Mouse (Mus musculus): ENCODE data around the gene Ablim1. TPM values are rescaled to one million over a fixed set of nuclear protein-coding genes. Genes with fewer than 3 reads are reported as not detected.
A peak's percentile ranks its signal among the peaks of the same experiment; 100 is the strongest.

The Ablim1 gene
- polyA plus RNA-seq, 1 experiment from 2014 or later: 35.8 TPM

DNA sequence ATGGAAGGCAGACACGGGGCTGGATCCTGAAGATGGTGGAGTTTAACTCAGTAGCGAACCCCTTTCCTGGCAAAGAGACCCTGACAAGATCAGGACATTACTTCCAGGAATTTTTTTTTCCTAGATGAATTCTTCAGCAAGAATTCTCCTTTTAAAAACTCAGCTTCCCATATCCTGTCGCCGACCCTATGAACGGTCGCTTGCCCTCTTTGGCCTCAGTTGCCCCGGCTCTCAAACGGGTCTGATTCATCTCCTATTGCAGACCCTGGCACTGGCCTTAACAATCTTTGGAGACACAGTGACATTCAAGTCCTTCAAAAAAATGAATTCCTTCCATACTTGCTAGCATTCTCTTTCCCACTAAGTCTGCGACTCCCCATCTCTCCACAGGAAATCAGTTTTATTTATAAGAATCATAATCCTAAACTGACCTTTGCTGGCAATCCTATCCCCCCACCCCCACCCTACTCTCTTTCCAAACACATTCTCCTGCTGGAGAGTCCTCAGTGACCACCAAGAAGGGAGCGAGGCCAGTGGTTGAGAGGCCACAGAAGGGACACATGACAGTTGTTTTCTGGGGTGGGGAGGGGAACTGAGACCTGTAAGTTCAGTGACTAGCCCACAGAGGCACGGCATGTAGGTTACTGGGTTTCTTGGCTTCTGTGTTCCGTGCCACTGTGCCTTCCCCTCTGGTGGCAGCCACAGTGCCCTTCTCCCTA lies 311.8 kb downstream of the Ablim1 start:
- peak overlapping the region; percentile 78 for H3K27ac ChIP-seq
- no peak for ATAC-seq (replicated peaks; ENCODE audit: low FRiP score)
- H3K9ac ChIP-seq: no peak overlapping the region
- peaks cover 10% of the 10 kb centered on the region for H3K27me3 ChIP-seq
- peak overlapping the region; percentile 42 for H3K4me2 ChIP-seq
- no peaks in the 10 kb centered on the region for H3K36me3 ChIP-seq
- WGBS: 52% methylated on average over 12 of the region's 12 CpGs
- no peak overlapping the region for H3K4me3 ChIP-seq (replicated peaks)
- no peaks in the 10 kb centered on the region for H3K9me3 ChIP-seq (replicated peaks)
- peaks cover 57% of the 10 kb centered on the region for H3K4me1 ChIP-seq

DNA sequence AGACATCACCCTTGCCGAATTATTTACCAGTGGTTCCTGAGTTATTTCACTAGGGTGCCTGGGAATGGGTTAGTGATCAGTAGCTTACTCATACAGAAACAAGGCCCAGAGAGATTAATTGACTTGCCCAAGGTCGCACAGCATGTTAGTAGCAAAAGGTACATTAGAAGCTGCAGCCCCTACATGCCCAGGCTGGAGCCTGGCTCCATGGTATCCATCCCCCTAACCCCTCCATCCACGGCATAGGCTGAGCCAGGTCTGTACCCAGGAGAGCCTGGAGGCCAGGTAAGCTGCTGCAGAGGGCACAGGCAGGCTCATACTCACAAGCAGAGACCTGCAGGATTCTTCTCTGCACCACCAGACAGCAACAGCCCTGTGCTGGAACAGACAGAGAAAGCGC lies 312.8 kb downstream of the Ablim1 start:
- 86% methylated on average over 4 of the region's 4 CpGs for WGBS
- no peak overlapping the region for H3K9ac ChIP-seq

DNA sequence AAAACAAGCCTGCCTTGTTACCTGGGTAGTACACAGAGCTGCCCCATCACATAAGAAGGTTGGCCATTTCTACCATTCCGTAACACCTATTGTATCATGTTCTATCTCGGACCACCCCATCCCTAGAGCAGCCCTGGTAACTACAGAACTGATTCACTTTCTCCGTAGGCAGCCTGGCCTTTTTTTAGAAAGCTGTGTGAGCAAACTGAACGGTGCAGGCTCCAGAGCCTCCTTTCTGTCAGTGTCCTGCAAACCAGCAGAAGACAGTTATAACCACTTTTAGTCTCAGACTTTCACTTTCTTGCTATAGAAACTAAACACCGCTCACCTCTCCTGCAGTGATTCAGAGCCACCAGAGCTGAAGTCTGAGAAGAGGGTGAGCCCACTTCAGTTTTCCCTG lies 314.1 kb downstream of the Ablim1 start:
- H3K4me1 ChIP-seq: peaks cover 63% of the 10 kb centered on the region
- no peak for ATAC-seq (replicated peaks; ENCODE audit: low FRiP score)
- H3K4me2 ChIP-seq: no peak overlapping the region
- 88% methylated on average over 5 of the region's 5 CpGs for WGBS
- H3K27me3 ChIP-seq: no peaks in the 10 kb centered on the region
- no peaks in the 10 kb centered on the region for H3K36me3 ChIP-seq
- no peak overlapping the region for H3K4me3 ChIP-seq (replicated peaks)
- H3K9me3 ChIP-seq (replicated peaks): no peaks in the 10 kb centered on the region
- no peak overlapping the region for H3K9ac ChIP-seq
- H3K27ac ChIP-seq: no peak overlapping the region

More for the DNA sequence above, 312.8 kb downstream of the Ablim1 start:
- H3K4me1 ChIP-seq: peaks cover 57% of the 10 kb centered on the region
- no peaks in the 10 kb centered on the region for H3K36me3 ChIP-seq
- H3K27me3 ChIP-seq: peaks cover 4% of the 10 kb centered on the region; the same call in 1 of the 2 replicates
- no peak overlapping the region for H3K4me3 ChIP-seq (replicated peaks)
- no peak overlapping the region for H3K4me2 ChIP-seq
- no peak for ATAC-seq (replicated peaks; ENCODE audit: low FRiP score)
- H3K27ac ChIP-seq: peak overlapping the region; percentile 78; the same call in 1 of the 2 replicates
- H3K9me3 ChIP-seq (replicated peaks): no peaks in the 10 kb centered on the region

DNA sequence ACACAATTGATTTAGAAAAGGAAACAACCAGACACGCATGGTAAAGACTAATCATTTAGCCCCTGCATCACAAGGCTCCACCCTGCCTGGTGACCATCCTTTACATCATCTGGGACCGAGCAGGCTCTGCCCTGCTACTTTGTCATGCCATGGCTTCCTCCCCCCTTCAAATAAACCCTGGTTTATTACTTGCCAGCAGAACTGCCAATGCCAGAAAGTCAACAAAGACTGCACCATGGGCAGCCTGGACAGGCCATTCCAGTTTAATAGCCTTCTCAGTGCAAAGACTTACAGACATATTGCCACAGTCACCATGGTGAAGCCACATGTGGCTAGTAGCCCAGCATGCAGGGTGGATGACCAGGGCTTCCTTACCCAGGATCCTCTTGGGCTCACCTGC lies 314.9 kb downstream of the Ablim1 start:
- H3K9me3 ChIP-seq (replicated peaks): no peaks in the 10 kb centered on the region
- no peak overlapping the region for H3K9ac ChIP-seq
- 76% methylated on average over 2 of the region's 2 CpGs for WGBS
- H3K4me1 ChIP-seq: peaks cover 67% of the 10 kb centered on the region
- H3K27ac ChIP-seq: no peak overlapping the region
- no peak for ATAC-seq (replicated peaks; ENCODE audit: low FRiP score)
- H3K27me3 ChIP-seq: no peaks in the 10 kb centered on the region
- H3K36me3 ChIP-seq: no peaks in the 10 kb centered on the region
- no peak overlapping the region for H3K4me2 ChIP-seq
- no peak overlapping the region for H3K4me3 ChIP-seq (replicated peaks)

DNA sequence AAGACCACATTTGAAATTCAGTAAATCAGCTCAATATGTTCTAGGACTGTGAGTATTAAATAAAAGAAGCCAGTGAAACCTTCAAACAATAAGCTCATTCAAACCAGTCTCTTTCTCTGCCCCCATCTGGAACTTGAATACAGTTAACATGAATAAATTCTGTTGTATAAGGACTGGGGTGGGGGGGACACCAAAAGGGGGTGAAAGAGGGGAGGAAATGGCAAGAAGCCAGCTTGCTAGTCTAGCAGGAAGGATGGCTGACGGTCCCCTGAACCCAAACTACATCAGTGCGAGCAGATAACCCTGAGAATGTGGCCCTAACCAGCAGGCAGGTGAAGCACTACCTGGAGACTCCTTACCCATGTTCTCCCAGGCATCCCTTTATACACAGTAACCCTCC lies 315.8 kb downstream of the Ablim1 start:
- no peak for ATAC-seq (replicated peaks; ENCODE audit: low FRiP score)
- Histone ChIP-seq H3K4me1 (peaks cover 71% of the 10 kb centered on the region), H3K9ac (no peak overlapping the region), H3K4me3 (replicated peaks) (no peak overlapping the region), H3K4me2 (no peak overlapping the region), H3K27me3 (no peaks in the 10 kb centered on the region), H3K9me3 (replicated peaks) (no peaks in the 10 kb centered on the region), H3K27ac (peak overlapping the region; percentile 85; the same call in 1 of the 2 replicates), H3K36me3 (no peaks in the 10 kb centered on the region)
- WGBS: 76% methylated on average over 2 of the region's 2 CpGs

DNA sequence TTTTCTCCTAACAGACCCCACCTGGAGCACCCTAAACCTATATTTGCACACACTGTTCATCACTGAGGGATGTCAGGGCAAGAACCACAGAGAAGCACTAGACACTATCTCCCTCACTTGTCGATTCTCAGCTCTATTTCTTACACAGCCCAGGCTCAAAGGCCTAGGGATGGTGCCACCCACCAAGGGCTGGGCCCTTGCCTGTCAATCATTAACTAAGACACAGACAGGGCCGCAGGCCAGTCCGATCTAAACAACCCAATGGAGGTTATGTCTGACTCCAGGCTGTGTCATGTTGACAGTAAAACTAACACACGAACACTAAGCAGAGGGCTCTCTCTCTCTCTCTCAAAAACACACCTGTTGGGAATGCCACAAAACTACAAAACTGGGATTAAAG lies 316.4 kb downstream of the Ablim1 start:
- H3K27me3 ChIP-seq: no peaks in the 10 kb centered on the region
- peaks cover 68% of the 10 kb centered on the region for H3K4me1 ChIP-seq
- 74% methylated on average over 4 of the region's 4 CpGs for WGBS
- peak overlapping the region; percentile 85 for H3K27ac ChIP-seq
- no peak overlapping the region for H3K9ac ChIP-seq
- no peaks in the 10 kb centered on the region for H3K9me3 ChIP-seq (replicated peaks)
- H3K4me3 ChIP-seq (replicated peaks): no peak overlapping the region
- no peak for ATAC-seq (replicated peaks; ENCODE audit: low FRiP score)
- H3K4me2 ChIP-seq: no peak overlapping the region
- no peaks in the 10 kb centered on the region for H3K36me3 ChIP-seq

DNA sequence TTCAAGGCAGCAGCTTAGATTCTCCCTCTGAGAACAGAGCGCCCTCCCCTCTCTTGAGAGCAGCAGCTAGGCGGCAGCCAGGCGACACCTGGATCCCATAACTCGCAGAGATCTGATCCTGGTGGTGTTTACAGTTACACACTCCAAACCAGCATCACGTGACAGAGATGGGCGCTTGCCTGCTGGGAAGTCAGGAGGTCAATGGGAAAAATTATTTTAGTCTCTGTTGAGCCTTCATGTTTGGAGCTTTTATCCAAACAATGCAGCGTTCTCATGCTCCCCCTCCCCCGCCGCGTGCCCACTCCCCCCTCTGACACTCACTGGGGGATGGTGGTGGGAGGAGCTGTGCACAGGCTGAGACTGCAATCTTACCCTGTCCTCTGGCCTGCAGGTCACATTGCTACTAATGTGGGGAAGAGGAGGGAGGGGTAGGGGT lies 317.5 kb downstream of the Ablim1 start:
- H3K27me3 ChIP-seq: no peaks in the 10 kb centered on the region
- H3K4me1 ChIP-seq: peaks cover 57% of the 10 kb centered on the region
- H3K4me3 ChIP-seq (replicated peaks): peak overlapping the region; percentile 14; the same call in 1 of the 2 replicates
- no peaks in the 10 kb centered on the region for H3K36me3 ChIP-seq
- H3K4me2 ChIP-seq: peak overlapping the region; percentile 51
- H3K9ac ChIP-seq: no peak overlapping the region
- ATAC-seq (replicated peaks; ENCODE audit: low FRiP score): peak; percentile 91
- H3K27ac ChIP-seq: peak overlapping the region; percentile 85
- no peaks in the 10 kb centered on the region for H3K9me3 ChIP-seq (replicated peaks)
- WGBS: 1% methylated on average over 10 of the region's 10 CpGs

DNA sequence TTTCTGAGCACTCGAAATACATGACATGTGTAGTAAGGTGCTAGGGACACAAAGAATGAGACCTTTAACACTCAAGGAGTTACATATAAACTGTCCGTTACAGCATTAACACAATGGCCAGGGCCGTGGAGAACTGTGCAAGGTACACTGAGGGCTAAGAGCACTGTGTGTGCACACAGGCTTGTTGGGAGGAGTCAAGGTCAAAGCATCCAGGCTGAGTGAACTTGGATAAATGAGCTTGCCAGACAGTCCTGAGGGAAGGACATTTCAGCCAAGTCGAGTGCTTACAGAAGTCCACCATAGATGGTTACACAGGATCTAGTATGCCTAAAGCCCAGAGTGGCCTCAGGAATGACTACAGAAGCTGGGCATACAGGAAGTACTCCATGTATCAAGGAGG lies 319.3 kb downstream of the Ablim1 start:
- Histone ChIP-seq H3K27ac (no peak overlapping the region), H3K27me3 (no peaks in the 10 kb centered on the region), H3K9me3 (replicated peaks) (no peaks in the 10 kb centered on the region), H3K9ac (no peak overlapping the region), H3K4me1 (peaks cover 64% of the 10 kb centered on the region), H3K36me3 (no peaks in the 10 kb centered on the region), H3K4me3 (replicated peaks) (no peak overlapping the region), H3K4me2 (no peak overlapping the region)
- no peak for ATAC-seq (replicated peaks; ENCODE audit: low FRiP score)
- WGBS: 80% methylated on average over 4 of the region's 4 CpGs

DNA sequence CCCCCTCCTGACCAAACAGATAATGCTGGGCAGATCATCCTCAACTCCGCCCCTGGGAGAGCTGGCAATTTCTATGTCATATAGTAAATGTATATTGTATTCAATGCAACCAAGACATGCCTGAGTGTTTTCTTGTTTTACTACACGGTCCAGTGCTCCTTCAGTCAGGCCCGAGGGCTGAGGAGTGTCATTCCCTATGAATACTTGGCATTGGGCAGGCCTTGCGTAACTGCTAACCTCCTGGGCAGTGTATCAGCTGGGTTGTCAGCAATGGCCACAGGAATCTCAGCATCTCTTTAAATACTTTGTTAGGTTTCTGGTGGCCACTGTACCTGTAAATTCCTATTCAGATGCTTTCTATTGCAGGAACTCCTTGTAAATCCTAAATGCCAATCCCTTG lies 320.1 kb downstream of the Ablim1 start:
- no peaks in the 10 kb centered on the region for H3K27me3 ChIP-seq
- no peaks in the 10 kb centered on the region for H3K36me3 ChIP-seq
- no peak for ATAC-seq (replicated peaks; ENCODE audit: low FRiP score)
- no peak overlapping the region for H3K4me2 ChIP-seq
- H3K27ac ChIP-seq: peak overlapping the region; percentile 67; the same call in 1 of the 2 replicates
- H3K9me3 ChIP-seq (replicated peaks): no peaks in the 10 kb centered on the region
- H3K9ac ChIP-seq: no peak overlapping the region
- 54% methylated on average over 4 of the region's 4 CpGs for WGBS
- H3K4me3 ChIP-seq (replicated peaks): no peak overlapping the region
- H3K4me1 ChIP-seq: peaks cover 72% of the 10 kb centered on the region

DNA sequence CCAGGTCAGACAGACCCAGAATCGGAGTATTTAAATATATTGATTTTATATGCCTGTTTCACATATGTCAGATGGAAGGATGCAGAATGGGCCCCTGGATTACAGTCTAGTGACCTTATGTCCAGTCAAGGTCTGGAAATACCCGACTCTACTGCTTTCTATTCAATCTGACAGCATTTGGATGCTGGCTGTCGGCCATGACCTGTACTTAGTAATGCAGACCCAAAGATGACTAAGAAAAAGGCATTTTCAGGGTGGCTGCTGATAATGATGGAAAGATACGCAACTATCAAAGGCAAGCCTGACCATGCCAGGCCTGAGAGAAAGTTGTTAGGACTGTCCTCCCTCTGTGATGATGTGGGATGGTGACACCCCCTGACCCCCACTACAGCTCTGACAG lies 321.0 kb downstream of the Ablim1 start:
- H3K9me3 ChIP-seq (replicated peaks): no peaks in the 10 kb centered on the region
- ATAC-seq (replicated peaks; ENCODE audit: low FRiP score): no peak
- no peaks in the 10 kb centered on the region for H3K27me3 ChIP-seq
- H3K27ac ChIP-seq: 0 out of 2 replicates have a peak overlapping the region, but pooled peaks have one; percentile 67
- H3K36me3 ChIP-seq: no peaks in the 10 kb centered on the region
- peaks cover 74% of the 10 kb centered on the region for H3K4me1 ChIP-seq
- H3K4me3 ChIP-seq (replicated peaks): no peak overlapping the region
- H3K4me2 ChIP-seq: no peak overlapping the region
- WGBS: 64% methylated on average over 4 of the region's 4 CpGs
- no peak overlapping the region for H3K9ac ChIP-seq

DNA sequence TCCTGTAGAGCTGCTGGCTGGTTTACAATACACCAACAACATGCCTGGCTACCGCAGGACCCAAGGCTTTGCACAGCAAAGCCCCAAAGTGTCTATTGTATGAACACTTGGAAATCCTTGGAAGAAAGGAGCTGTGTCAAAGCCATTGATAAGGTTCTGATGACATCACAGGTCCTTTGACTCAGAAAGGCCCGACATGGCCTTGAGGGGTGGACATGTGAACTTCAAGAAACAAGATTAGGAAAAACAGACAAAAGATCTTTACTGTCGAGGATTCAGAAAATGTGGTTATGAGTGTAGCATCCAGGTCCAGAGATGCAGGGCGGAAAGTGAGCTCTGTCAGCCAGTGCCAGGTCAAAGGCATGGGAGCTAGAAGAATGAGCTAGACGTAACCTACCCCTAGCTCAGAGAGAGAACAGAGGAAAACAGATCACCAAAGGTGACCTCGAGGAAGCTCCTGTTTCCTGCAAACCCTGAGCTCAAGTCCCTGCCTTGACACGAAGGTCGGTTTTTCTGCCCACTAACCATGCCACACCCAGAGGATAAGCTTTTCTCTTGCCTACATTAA lies 321.7 kb downstream of the Ablim1 start:
- Histone ChIP-seq H3K9ac (no peak overlapping the region), H3K9me3 (replicated peaks) (no peaks in the 10 kb centered on the region), H3K27ac (no peak overlapping the region), H3K4me3 (replicated peaks) (no peak overlapping the region), H3K4me2 (no peak overlapping the region), H3K27me3 (no peaks in the 10 kb centered on the region), H3K4me1 (peaks cover 74% of the 10 kb centered on the region), H3K36me3 (no peaks in the 10 kb centered on the region)
- 63% methylated on average over 8 of the region's 8 CpGs for WGBS
- no peak for ATAC-seq (replicated peaks; ENCODE audit: low FRiP score)

DNA sequence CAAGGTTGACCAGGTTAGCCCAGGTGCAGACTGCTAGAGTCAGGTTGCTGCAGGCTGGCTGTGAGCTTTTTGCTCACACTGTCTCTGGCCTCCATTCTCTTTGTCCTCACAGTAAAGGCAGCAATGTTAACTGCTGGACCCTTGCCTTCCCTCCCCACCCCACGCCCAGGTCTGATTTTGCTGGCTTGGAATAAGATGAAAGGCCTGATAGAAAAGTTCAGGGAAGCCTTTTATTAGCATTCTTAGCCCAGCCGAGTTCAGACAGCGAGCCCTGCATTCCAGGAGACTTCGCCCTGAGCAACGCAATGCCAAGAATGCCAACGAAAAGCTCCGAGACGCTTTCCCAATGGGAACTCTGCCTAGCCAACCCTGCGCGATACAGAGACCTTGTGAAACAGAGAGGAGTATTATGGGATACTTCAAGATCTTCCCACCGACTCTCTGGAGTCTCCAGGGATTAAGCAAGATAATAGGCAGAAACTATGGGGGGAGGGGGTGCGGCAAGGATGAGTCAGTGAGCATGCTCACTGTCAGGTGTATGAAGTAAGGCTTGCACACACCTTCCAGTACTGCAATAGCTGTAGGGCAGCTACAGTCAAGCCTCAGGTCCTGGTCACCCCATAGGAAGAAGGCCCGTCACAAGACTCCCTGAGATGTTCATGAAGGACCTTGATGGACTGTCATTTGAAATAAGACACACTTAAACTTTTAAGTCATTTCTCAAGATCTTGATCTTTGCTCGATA lies 324.2 kb downstream of the Ablim1 start:
- Histone ChIP-seq H3K4me2 (no peak overlapping the region), H3K9ac (no peak overlapping the region), H3K9me3 (replicated peaks) (no peaks in the 10 kb centered on the region), H3K4me3 (replicated peaks) (no peak overlapping the region), H3K27ac (peak overlapping the region; percentile 41), H3K27me3 (no peaks in the 10 kb centered on the region), H3K36me3 (no peaks in the 10 kb centered on the region), H3K4me1 (peaks cover 63% of the 10 kb centered on the region)
- 62% methylated on average over 14 of the region's 14 CpGs for WGBS
- ATAC-seq (replicated peaks; ENCODE audit: low FRiP score): no peak
